Mouse (Mus musculus) skeletal muscle tissue, postnatal 0 days (tissue): Measurements from ENCODE around the gene Cfdp1. TPM values are rescaled to one million over a fixed set of nuclear protein-coding genes. Genes with fewer than 3 reads are reported as not detected.

ENCODE experiments used
- polyA plus RNA-seq: library from polyadenylated mRNA; unstranded; fragments of >200 nt; fragmentation: Nextera tagmentation; extraction: Ambion mirVana; gene quantifications from 2 replicates; pipeline ENCODE4 v1.2.1, GENCODE M21; 2015

Gene Cfdp1
- 83.7 and 108 TPM in 2 replicates for polyA plus RNA-seq

GRCm38 (mm10) chr8:111853861-111854501, at the start of gene Cfdp1:
TSS of gene Cfdp1 (minus strand) at chr8:111854291.

GRCm38 (mm10) chr8:111876355-111876948, 22.4 kb upstream of the Cfdp1 start, which contains the start of gene Tmem170:
TSS of gene Tmem170 (minus strand) at chr8:111876750.

GRCm38 (mm10) chr8:111743792-111744696, 110.0 kb downstream of the Cfdp1 start, which contains the start of gene Bcar1:
TSS of gene Bcar1 (minus strand) at chr8:111743809.

Other genes with a start within 250 kb of the Cfdp1 start
- gene Ldhd, start 223.9 kb downstream of the Cfdp1 start, polyA plus RNA-seq: 1.6 and 2.2 TPM in 2 replicates
- gene Zfp1, start 210.9 kb downstream of the Cfdp1 start, polyA plus RNA-seq: 10.8 and 11.0 TPM in 2 replicates
- 0.23 TPM in 1 of 2 replicates, not detected in the other for gene Ctrb1, start 163.3 kb downstream of the Cfdp1 start, polyA plus RNA-seq
- gene Bcar1, start 110.5 kb downstream of the Cfdp1 start, polyA plus RNA-seq: 17.2 and 18.9 TPM in 2 replicates
- gene Tmem170, start 22.5 kb upstream of the Cfdp1 start, polyA plus RNA-seq: 2.3 and 2.9 TPM in 2 replicates
- 0.60 and 2.0 TPM in 2 replicates for gene Chst5, start 56.2 kb upstream of the Cfdp1 start, polyA plus RNA-seq
- 2.2 and 2.3 TPM in 2 replicates for gene Tmem231, start 79.6 kb upstream of the Cfdp1 start, polyA plus RNA-seq
- 166 and 174 TPM in 2 replicates for gene Gabarapl2, start 86.4 kb upstream of the Cfdp1 start, polyA plus RNA-seq
- gene Adat1, start 138.0 kb upstream of the Cfdp1 start, polyA plus RNA-seq: 2.2 and 2.3 TPM in 2 replicates
- 115 and 118 TPM in 2 replicates for gene Kars, start 157.0 kb upstream of the Cfdp1 start, polyA plus RNA-seq
- 12.2 and 12.6 TPM in 2 replicates for gene Terf2ip, start 157.1 kb upstream of the Cfdp1 start, polyA plus RNA-seq
- gene Gm6793, start 160.7 kb upstream of the Cfdp1 start, polyA plus RNA-seq: 0.09 and 0.22 TPM in 2 replicates